Mouse (Mus musculus): ENCODE measurements around the gene Dnaaf1.

Gene Dnaaf1

DNA sequence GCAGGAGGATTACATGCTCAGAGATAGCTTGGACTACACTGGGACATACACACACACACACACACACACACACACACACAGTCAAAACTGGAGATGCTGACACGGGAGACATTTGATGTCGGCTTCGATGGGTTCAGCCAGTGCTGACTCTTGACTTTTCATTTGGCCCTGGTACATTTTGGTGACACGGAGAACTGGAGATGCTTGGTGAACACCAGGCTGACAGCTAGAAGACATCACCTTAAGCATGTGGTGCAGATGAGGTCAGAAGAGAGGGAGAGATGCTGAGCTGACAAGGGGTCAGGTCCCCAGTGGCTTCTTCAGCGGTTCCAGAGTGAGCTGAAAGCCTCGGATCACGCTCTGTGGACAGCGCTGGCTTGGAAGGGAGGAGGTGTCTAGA, 48.0 kb downstream of the Dnaaf1 start:
- no peak for DNase-seq (ENCODE audit: low read depth, low spot score)

DNA sequence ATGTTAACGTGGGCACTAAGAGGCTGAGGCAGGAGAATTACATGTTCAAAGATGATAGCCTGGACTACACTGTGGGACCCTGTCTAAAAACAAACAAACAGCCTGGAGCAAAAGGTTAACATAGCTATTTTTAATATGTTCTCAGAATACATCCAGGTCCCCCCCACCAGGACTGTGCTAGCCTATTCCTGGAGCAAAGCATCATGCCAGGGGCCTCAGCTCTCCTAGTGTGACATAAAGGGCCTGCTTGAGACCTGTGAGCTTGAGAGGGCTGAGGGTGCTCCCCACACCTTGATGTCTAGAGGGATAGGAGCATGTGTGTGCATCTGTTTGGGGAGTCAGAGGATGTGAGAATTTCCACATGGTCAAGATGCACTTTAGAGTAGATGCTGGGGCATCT, 48.7 kb downstream of the Dnaaf1 start:
- DNase-seq (ENCODE audit: low read depth, low spot score), result no peak

DNA sequence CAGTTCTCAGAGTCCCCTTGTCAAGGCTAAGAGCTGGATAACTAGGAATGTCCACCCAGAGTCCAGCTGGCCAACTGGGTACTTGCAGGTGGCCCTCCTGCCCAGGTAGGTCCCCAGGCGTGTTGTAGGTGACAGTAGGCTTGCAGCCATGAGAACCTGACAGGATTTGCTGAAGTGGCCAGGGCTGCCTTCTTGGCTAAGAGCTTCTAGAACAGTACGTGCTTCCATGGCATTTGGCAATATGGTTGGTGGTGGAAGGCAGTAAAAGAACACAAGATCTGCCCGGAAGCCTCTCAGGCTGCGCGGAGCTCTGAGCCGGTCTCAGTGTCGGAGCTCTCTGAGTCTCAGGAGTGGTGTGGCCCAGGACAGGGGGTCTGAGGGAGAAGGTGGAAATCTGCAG, 49.9 kb downstream of the Dnaaf1 start:
- DNase-seq (ENCODE audit: low read depth, low spot score), result no peak

DNA sequence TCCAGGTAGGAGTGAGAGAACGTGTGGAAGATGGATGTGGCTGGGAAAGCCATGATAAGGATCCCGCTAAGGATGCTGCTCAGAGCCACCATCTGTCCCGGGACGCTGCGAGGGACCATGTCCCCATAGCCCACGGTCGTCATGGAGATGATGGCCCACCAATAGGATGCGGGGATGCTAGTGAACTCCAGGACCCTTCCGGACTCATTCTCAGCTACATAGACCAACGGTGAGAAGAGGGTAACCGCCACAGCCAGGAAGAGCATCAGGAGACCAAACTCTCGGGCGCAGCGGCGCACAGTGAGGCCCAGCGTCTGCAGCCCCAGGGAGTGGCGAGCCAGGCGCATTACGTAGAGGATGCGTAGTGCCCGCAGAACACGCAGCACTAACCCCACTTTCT, 50.8 kb downstream of the Dnaaf1 start:
- no peak for DNase-seq (ENCODE audit: low read depth, low spot score)

DNA sequence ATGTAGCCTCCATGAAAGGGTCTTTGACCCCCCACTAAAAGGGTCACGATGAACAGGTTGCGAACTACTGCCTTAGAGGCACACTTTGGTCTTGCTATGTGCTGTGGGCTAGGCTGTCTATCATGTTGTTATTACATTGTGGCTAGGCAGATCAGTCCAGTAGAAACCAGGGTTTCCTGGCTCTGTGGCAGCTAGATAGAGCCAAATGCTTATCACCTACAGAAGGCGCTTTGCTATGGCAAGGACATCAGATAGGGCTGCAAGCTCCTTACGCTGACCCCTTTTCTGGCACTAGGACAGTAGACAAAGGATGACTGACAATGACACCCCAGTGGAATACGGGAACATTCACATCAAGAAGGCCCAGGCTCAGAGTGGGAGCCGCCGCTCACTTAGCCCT, 52.2 kb downstream of the Dnaaf1 start:
- no peak for DNase-seq (ENCODE audit: low read depth, low spot score)

DNA sequence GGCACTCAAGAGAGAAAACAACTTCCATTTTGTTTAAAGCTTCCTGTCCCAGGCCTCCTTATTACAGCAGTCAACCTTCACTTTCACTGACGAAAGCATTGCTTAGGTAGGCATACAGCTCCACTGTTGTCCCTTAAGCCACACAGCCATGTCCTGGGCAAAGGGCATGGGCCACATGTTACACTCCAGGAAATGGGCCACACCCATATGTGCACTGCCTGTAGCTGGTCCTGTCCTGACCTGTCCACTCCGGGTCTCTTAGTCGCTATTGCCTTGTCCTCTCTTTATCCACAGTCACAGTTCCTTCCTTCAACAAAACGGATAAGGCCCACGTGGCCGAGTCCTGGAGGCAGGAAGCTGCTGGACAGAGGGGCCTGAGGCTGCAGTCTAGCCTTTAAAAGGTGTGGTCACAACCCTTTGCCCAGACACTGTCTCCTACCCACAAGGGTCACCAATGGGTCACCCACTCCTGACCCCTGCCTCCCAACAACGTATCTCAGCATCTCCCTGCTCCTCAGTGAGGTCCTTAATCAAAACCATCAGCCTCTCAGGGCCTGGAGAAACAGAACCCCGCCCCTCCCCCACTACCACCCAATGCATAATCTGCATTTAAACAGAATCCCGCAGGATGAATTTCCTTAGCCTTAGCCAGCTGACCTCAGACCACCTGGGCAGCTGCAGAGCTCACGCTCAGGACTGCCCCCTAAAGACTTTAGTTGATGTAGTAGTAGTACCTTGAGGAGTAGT, 52.8 kb downstream of the Dnaaf1 start:
- no peak for DNase-seq (ENCODE audit: low read depth, low spot score)

DNA sequence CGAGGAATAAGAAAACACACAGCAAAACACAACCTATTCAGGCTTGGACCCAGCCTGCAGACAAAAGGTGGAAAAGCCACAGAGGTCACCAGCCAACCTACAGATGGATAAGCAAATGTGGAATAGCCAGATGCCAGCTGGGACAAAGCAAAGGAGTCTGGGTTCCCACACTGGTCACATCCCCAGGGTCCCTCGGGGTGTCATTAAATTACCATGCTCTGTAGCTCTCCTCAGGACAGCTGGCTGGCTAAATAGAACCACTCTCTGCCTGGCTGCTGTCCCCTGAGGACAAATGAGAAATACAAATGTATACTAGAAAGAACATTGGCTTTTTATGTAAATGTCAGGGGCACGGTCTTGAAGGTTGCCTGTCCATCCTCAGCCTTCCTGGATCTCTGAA, 55.8 kb downstream of the Dnaaf1 start:
- DNase-seq (ENCODE audit: low read depth, low spot score), result peak; percentile 69

DNA sequence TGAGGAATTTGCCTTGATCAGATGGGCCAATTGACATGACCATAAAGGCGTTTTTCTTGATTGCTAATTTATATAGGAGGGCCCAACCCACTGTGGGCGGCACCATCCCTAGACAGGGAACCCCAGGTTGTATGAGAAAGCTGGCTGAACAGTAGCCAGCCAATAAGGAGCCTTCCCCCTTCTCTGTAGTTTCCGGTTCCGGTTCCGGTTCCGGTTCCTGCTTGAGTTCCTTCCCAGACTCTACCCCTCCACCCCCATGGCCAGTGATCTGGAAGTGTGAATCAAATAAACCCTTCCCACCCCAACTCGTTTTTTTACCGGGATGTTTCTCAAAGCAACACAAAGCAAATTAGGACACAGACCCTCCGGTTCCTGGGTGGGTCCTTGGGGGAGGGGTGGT, 57.2 kb downstream of the Dnaaf1 start:
- DNase-seq (ENCODE audit: low read depth, low spot score), result no peak

DNA sequence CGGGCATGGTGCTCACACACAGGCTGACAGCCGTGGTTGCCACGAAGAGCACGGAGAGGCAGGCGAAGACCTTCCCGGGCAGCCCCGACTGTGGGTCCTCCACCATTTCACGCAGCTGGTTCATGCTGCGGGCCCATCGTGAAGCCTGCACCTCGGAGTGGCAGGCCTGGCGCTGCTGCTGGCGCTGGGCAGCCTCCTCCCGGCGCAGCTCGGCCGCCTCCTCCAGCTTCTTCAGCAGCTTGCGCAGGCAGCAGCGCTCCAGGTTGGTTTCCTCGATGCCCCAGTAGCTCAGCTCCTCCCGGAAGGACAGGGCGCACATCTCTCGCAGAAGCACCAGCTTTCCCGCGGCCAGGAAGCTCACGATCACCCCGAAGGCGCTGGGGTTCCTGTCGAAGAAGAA, 57.9 kb downstream of the Dnaaf1 start:
- no peak for DNase-seq (ENCODE audit: low read depth, low spot score)

DNA sequence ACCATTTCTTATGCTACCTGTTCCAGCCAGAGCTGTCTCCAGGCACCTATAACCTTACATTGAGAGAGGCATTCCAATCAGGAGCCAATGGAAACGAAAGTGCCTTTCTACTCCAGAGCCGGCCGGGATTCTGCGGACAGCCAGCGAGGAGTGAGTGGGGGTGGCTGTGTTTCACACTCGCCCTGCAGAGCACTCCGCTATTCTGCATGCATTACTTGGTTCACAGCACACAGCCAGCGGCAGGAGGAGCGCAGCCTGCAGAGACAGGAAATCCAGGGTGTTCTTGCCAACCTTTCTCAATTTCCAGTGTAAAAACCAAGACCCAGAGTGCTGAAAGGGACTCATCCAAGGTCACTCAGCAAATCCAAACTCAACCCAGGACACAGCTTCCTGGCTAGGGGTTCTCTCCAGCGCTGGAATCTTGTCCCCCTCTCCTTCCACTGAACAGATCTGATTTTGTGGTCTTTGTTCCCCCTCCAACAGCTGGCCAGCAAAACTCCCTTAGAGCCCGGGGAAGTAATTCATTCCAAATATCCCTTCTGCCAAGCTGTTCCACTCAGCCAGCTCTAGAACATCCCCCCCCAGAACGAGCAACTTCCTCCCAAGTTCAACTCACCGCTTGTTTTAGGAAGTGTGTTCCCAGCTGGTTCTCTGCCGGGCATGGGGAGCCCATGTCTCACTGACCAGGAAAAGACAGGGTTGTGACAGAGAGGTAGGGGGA, 59.7 kb downstream of the Dnaaf1 start:
- DNase-seq (ENCODE audit: low read depth, low spot score), result no peak

DNA sequence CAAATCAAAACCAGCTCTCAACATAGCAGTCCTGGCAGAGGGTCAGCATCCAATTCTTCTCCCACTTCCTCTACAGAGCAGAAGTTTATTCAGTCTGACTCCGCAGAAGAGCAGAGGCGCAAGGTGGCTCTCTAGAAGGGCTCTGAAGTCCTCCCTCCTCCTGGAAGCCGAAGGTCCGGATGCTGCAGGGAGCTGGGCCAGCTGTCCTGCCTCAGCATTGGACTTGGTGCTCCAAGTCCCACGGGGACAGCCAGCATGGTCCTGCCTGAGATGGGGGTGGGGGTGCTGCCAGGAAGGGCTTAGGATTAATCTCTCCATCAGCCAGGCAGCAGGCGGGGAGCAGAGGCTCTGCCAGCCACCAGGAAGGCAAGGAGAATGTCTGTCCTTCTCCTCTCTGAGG, 60.3 kb downstream of the Dnaaf1 start, which contains the start of gene Kcng4:
Gene Kcng4 (minus strand): TSS at position 303 of the 400 bp plus-strand sequence.
- DNase-seq (ENCODE audit: low read depth, low spot score), result no peak

DNA sequence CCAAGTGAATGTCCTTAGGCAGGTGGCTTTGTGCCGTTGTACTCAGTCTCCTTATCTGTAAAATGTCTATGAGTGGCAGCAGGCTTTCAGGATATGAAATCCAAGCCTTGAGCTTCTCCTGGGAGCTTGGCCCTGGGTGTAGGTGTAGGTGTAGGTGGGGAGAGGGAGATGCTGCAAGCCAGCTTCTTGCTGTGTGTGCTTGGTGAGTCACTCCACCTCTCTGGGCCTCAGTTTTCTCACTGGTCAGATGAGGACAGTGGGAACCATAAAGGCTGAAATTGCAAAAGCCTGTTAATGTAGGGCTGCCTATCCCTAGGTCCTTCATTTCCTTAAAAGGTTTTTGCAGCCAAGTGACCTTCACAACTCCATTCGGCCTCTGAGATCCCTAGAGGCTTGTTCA, 60.9 kb downstream of the Dnaaf1 start:
- no peak for DNase-seq (ENCODE audit: low read depth, low spot score)

DNA sequence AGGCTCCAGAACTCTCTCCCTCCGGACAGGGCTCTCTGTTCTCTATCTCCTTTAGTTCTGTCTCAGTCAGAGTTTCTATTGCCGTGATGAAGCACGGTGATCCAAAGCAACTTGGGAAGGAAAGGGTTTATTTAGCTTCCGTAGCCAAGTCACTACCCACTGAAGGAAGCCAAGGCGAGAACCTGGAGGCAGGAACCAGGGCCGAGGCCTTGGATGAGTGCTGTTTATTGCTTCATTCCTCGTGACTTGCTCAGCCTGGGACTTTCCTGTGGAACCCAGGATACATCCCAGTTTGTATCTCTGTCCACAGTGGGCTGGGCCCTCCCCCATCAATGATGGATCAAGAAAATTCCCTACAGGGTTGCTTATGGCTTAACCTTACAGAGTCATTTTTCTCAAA, 61.7 kb downstream of the Dnaaf1 start:
- DNase-seq (ENCODE audit: low read depth, low spot score), result no peak

DNA sequence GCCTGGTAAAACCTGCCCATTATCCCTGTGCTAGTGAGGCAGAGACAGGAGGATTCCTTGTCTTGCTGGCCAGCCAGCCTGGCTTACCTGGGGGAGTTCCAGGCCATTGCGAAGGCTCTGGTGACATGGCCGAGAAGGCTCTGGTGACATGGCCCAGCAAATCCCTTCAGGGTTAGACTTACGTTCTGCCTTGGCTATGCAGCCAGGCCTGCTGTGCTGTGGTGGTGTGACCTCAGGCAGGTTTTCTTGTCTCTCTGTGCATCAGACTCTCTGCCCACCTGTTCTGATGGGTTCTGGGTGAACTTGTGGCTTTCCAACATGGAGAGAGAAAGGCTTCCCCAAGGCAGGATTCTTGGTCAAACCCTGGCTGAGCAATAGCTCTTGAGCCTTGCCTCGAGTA, 62.3 kb downstream of the Dnaaf1 start:
- DNase-seq (ENCODE audit: low read depth, low spot score), result no peak

DNA sequence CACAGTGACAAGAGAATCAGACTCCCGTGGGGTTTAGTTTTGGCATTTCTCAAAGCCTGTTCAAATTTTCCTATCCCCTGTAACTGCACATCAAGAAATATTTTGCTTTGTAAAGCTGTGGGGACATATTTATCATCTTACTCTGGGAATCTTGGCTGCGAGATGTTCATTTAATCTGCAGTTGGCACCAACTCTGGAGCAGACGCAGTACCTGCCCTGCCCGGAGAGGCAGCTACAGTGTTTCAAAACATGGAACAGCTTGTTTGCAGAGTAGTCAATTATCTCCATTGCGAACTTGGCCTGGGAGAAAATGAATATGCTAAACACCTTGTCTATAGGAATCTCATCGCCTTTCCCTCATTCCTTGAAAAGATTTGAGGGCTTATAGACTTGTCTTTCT, 63.2 kb downstream of the Dnaaf1 start:
- no peak for DNase-seq (ENCODE audit: low read depth, low spot score)

DNA sequence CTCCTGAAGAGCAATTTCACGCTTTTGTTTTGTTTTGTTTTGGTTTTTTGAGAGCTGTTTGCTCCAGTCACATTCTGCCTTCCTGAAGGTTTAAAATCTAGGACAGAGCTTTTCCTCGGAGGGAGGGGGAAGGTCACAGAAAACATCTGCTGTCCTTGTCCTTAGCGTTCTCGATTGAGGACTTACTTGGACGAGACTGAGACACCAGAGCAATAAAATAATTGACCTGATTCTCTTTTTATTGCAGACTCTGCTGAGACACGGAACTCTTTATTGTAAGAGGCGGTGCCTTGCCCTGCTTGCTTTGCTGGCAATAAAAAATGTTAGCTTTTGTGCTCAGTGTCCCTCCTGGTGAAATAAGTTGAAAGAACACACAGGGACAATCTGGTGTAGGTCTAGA, 64.8 kb downstream of the Dnaaf1 start:
- DNase-seq (ENCODE audit: low read depth, low spot score), result no peak

DNA sequence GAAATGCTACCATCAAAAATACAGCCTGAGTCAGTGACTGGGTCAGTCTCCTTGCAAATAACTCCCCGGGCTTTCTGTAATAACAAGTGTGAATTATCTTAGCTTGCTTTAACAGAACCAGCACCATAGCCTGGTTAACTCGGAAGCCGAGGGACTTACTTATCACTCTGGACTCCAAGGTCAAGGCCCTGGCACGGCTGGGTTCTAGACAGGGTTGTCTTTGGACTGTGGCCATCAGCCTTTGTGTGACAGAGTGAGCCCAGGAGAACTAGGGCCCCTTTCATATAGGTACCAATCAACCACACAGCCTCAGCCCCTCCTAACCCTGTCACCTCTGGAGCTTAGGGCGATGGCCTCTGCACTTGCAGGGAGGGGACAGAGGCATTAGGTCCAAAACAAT, 66.0 kb downstream of the Dnaaf1 start:
- no peak for DNase-seq (ENCODE audit: low read depth, low spot score)

DNA sequence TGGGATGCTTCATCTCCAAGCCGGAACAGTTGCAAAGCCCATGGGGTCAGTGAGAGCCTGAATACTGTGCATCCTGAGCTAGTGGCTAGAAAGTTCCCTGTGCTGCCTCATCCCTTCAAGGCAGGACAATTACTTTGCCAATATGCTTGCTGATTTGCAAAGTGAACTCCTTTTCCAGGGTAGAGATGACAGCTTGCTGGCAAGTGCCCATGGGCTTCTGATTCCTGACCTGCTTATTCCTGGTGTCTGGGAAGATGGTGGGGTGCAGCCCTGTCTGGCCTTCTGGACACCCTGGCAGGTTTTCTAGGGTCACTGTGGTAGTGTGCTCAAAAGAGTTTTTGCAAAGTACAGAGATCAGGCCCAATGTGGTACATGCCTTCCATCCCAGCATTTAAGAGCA, 67.9 kb downstream of the Dnaaf1 start:
- DNase-seq (ENCODE audit: low read depth, low spot score), result no peak

DNA sequence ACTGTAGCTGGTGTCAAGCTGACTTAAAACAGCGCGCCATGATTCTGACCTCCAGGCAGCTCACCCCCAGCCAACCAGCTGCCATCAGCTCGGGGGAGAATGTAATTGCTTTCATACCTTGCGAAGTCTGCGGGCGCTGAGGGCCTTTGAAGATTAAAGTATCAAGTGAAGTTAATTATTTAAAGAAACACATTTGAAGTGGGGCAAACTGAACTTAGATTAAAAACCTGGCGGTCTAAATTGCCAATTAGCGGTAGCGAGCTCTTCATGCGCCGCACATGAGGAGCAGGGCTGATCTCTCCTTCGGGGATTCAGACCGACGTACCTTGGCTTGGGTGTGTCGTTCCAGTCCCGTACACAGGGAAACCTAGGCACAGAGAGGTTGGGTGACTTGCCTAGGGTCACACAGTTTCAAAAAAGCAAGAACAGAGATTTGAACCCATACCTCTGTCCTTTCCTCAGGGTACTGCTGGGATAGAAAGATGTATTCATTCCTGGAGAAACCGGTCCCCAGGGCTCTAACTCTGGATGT, 69.5 kb downstream of the Dnaaf1 start:
- no peak for DNase-seq (ENCODE audit: low read depth, low spot score)

DNA sequence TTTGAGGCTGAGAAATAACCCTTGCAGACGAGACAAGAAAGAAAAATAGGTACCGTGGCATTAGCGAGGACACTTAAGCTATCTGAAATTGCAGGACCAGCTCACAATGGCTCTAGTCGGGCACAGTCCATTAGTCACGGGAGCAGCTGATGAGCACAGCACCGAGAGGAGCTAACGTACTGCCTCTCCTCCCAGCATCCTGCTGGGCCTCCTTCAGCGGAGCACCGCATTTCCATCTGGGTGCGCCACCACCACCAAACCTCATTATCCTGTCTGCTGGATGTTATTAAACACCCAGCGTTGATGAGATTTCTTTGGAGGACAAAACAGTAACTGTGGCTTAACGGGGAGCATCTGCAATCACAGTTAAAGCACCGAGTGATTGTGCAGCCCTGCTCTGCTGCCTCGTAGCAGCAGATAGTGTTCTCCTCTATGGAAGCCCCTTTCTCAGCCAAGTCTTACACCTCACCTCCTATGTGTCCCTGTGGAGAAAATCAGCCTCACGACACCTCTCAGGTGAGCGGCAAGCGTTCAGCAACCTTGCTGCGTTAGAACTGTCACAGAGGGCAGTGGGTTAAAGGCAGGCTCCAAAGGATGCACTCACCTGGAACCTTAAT, 70.1 kb downstream of the Dnaaf1 start:
- no peak for DNase-seq (ENCODE audit: low read depth, low spot score)

DNA sequence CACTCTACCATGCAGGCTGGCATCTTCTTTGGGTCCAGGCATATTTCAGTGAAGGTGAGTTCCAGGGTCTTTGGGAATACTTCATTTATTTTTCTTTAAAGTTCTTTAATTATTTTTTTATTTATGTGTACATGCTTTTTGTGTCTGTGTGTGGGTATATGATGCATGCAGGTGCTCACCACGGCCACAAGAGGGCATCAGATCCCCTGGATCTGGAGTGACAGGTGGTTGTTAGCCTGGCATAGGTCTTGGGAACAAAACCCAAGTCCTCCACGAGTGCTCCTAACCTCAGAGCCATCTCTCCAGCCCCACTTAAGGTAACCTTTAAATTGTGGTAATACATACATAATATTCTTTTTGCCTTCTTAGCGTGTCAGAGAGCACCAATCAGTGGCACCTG, 71.2 kb downstream of the Dnaaf1 start:
- DNase-seq (ENCODE audit: low read depth, low spot score), result no peak

DNA sequence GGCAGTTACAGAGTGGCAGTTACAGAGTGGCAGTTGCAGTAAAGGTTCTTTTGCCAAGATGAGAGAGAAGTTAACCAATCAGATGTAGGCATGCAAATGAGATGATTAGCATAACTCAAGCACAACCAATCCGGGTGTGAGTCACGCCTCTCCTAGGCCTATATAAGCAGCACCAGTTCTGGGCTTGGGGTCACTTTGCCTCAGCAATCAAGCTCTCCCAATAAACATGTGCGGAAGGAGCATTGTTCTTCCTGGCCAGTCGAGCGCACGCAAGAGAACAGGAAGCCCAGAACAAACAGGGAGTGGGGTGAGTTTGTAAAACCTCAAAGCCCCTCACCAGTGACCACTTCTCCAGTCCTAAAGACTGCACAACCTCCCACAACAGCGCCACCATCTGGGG, 71.8 kb downstream of the Dnaaf1 start:
- no peak for DNase-seq (ENCODE audit: low read depth, low spot score)
